Mouse (Mus musculus) lung, embryonic 15.5 days (tissue): ENCODE data around the gene Pde4d. TPM values are rescaled to one million over a fixed set of nuclear protein-coding genes. Genes with fewer than 3 reads are reported as not detected.
"Not testable (repeated sequence)": the region's sequence is repeated elsewhere in the genome, so short reads cannot be mapped to it uniquely, and the experiment has no call there.

ENCODE experiments used
- ATAC-seq: fragments of 200-750 bp; cut with Nextera tagmentation; 2 replicates; pipeline ENCODE4 v1.8.0; 2017; ENCODE audit warnings: moderate number of reproducible peaks, borderline replicate concordance; ENCODE audit not compliant: low FRiP score, low TSS enrichment; ENCODE audit errors: extremely low read depth
- H3K27ac ChIP-seq: fragments of 300-500 bp; sonication (generic); 2 replicates; pipeline ENCODE4 v1.5.1; 2015; ENCODE audit warnings: moderate library complexity, mild to moderate bottlenecking, inconsistent platforms
- H3K27me3 ChIP-seq: fragments of 300-500 bp; sonication (generic); 2 replicates; pipeline ENCODE4 v1.6.1; 2015; ENCODE audit warnings: inconsistent platforms
- H3K36me3 ChIP-seq: fragments of 300-500 bp; sonication (generic); 2 replicates; pipeline ENCODE4 v1.6.1; 2015; ENCODE audit warnings: inconsistent platforms
- H3K4me1 ChIP-seq: fragments of 300-500 bp; sonication (generic); 2 replicates; pipeline ENCODE4 v1.6.1; 2015; ENCODE audit warnings: inconsistent platforms
- H3K4me2 ChIP-seq: fragments of 300-500 bp; sonication (generic); 2 replicates; pipeline ENCODE4 v1.6.1; 2015; ENCODE audit warnings: inconsistent platforms, mild to moderate bottlenecking, moderate library complexity
- H3K4me3 ChIP-seq: fragments of 300-500 bp; sonication (generic); 2 replicates; pipeline ENCODE4 v1.5.1; 2015; ENCODE audit warnings: mild to moderate bottlenecking, inconsistent platforms
- H3K9ac ChIP-seq: fragments of 300-500 bp; sonication (generic); 2 replicates; pipeline ENCODE4 v1.6.1; 2015; ENCODE audit warnings: inconsistent platforms
- H3K9me3 ChIP-seq: fragments of 300-500 bp; sonication (generic); 2 replicates; pipeline ENCODE4 v1.6.1; 2016; ENCODE audit warnings: inconsistent platforms
- WGBS: fragments of 180-500 bp; shearing (Covaris S2); methylation state at CpG from one replicate; pipeline ENCODE4 v1.1.7; 2015; 5-methylcytosine and 5-hydroxymethylcytosine counted together
- polyA plus RNA-seq: library from polyadenylated mRNA; unstranded; fragments of >200 nt; fragmentation: Nextera tagmentation; extraction: Ambion mirVana; gene quantifications from 2 replicates; pipeline ENCODE4 v1.2.1, GENCODE M21; 2015

The Pde4d gene
- polyA plus RNA-seq, 1 experiment from 2014 or later = 18.2 TPM

DNA sequence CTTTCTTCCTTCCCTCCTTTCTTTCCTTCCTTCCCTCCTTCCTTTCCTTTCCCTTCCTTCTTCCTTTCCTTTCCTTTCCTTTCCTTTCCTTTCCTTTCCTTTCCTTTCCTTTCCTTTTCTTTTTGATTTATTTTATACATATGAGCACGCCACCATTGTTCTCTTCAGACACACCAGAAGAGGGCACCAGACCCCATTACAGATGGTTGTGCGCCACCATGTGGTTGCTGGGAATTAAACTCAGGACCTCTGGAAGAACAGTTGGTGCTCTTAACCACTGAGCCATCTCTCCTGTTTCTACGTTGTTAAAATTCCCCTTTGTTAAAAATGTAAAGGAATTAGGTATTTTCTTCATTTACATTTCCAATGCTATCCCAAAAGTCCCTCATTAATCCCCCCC, 347.9 kb downstream of the Pde4d start:
- not testable (repeated sequence) for H3K4me2 ChIP-seq, H3K27ac ChIP-seq, H3K4me3 ChIP-seq, ATAC-seq, H3K9me3 ChIP-seq, H3K36me3 ChIP-seq, H3K9ac ChIP-seq, H3K27me3 ChIP-seq, H3K4me1 ChIP-seq
- WGBS = 79% methylated on average over 3 of the region's 3 CpGs

DNA sequence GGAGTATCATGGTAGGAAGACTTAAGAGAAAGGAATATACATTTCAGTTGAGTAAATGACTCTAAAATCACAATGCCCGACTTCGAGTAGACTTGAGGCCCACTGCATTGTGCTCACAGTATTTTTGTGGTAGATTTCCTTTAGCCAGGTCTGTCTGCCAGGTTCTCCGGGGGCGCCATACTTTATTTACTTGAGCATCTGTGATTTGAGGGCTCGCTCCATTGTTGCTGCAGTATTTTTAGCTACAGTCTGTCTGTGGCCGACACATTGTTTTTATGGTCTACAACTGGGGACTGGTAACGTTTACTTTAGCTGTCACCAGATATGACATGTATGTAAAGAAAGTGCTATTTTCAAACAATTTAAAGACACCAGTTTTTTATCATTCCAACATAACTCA, 359.4 kb downstream of the Pde4d start:
- no peak overlapping the region for H3K4me2 ChIP-seq
- no peak overlapping the region for H3K9ac ChIP-seq
- H3K9me3 ChIP-seq = no peaks in the 10 kb centered on the region
- 64% methylated on average over 7 of the region's 7 CpGs for WGBS
- H3K36me3 ChIP-seq = no peaks in the 10 kb centered on the region
- H3K4me1 ChIP-seq = no peaks in the 10 kb centered on the region
- ATAC-seq = no peak
- H3K27me3 ChIP-seq = no peaks in the 10 kb centered on the region
- H3K4me3 ChIP-seq = no peak overlapping the region
- no peak overlapping the region for H3K27ac ChIP-seq

DNA sequence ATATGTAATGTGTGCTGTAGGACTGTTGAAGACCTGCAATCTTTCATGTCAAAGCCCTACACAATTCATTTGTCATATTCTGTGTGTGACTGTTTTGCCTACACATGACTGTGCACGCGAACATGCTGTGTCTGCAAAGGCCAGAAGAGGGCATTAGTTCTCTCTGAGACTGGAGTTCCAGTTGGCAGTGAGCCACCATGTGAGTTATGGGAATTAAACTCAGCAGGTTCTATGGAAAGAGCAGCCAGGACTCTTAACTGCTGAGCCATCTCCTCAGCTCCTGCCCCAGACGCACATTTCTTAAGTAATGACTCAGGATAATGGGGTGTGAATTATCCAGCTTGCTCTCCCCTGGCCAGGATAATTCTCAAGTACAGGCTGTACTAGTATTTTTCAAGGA, 363.2 kb downstream of the Pde4d start:
- Histone ChIP-seq H3K9me3 (no peaks in the 10 kb centered on the region), H3K4me3 (no peak overlapping the region)
- ATAC-seq = no peak

DNA sequence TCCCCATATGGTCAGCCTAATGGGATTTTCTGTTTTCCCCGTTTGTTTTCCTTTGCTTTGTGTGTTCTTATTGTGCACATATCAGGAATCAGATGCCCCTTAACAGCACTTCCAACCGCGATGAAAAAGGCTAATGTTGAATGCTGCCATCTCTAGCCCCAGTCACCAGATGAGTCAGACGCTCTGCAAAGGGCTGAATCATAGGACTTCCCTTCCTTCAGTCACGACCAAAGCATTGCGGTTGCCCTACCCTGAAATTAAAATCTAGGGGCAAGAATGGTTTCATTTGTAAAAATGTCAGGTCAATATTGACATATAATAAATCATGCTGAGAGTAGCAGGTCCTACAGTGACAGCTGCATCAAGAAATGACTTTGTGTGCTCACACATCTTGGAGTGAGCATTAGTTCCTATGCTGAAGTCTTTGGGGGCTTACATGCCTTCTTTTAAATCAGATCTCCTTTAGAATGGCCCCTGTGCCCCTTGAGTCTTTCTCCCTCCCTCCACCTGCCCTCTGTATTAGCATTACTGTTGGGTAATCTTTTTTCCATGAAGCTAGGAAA, 370.2 kb downstream of the Pde4d start:
- 72% methylated on average over 6 of the region's 6 CpGs for WGBS

More for the DNA sequence above, 363.2 kb downstream of the Pde4d start:
- WGBS = 45% methylated on average over 3 of the region's 3 CpGs
- H3K36me3 ChIP-seq = no peaks in the 10 kb centered on the region
- no peak overlapping the region for H3K9ac ChIP-seq
- no peaks in the 10 kb centered on the region for H3K27me3 ChIP-seq
- H3K4me1 ChIP-seq = no peaks in the 10 kb centered on the region
- H3K27ac ChIP-seq = no peak overlapping the region
- no peak overlapping the region for H3K4me2 ChIP-seq

DNA sequence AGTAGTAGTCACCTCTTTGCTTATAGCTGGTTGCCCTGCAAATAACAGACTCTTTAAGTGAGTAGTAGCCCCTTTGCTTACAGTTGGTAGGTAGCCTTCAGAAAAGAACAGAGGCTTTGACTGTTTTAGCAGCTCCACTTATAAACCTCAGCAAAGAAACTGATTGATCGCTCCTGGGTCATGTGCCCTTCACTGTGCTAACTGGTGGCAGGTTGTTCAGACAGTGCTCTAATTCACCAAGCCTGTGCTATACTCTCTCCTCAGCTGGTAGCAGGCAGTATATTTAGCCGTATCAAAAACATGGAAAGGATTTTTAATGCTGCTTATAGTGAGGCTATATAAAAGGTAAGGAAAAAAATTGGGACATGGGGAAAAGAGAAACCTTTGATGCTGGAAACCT, 370.7 kb downstream of the Pde4d start:
- H3K36me3 ChIP-seq = no peaks in the 10 kb centered on the region
- no peaks in the 10 kb centered on the region for H3K27me3 ChIP-seq
- WGBS = 72% methylated on average over 2 of the region's 2 CpGs
- H3K4me2 ChIP-seq = no peak overlapping the region
- no peak overlapping the region for H3K4me3 ChIP-seq
- no peak for ATAC-seq
- H3K9me3 ChIP-seq = no peaks in the 10 kb centered on the region
- no peak overlapping the region for H3K9ac ChIP-seq
- H3K27ac ChIP-seq = no peak overlapping the region
- H3K4me1 ChIP-seq = no peaks in the 10 kb centered on the region

More for the DNA sequence above, 370.2 kb downstream of the Pde4d start:
- Histone ChIP-seq H3K27me3 (no peaks in the 10 kb centered on the region), H3K4me2 (no peak overlapping the region), H3K4me1 (no peaks in the 10 kb centered on the region), H3K9ac (no peak overlapping the region), H3K4me3 (no peak overlapping the region), H3K9me3 (no peaks in the 10 kb centered on the region), H3K36me3 (no peaks in the 10 kb centered on the region), H3K27ac (no peak overlapping the region)
- no peak for ATAC-seq

DNA sequence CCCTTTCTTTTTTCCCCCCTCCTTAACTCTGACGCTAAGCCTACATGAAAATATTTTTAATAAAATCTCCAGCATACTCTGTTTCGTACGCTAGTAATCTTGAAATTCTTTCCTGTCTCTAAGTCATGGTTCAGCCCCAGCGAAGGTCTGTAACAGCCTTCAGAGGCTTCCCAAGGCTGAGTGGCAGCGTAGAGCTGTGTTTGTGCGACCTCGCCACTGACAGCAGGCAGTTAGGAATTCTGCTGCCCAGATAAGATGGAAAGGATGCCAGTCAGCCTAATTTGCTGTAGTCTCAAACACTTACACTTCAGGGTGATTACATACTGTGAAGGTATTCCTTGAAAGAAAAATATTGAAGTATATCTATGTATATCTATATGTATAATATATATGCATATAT, 371.5 kb downstream of the Pde4d start:
- 48% methylated on average over 7 of the region's 7 CpGs for WGBS

DNA sequence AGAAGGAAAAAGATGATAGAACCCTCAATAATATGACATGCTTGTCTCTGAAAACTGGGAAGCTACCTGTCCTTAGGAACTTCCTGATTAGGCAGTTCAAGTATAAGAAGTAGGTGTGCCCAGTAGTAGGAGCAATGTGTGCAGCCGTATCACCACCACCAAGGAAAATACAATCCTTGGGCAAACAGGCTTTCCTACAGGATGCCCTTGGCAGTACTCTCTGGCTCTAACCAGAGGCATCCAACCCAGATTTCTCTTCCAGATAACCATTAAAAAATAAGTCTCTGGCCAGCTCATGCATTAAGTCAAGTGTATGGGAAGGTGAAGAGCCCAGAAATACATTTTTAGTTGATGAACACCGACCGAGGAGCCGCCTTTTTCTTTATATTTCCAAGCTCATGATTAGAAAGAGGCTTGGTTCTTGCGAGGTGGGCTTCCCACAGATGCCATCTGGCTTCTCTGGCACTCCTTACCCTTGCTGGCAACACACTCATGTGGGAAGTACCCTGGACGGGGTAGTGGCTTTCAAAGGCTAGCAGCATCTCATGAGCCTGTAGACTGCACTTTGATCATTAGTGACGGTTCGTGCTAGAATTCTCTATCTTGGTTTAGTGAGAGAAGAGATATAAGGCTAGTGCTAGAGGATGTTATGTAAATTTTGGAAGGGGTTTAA, 375.0 kb downstream of the Pde4d start:
- Histone ChIP-seq H3K9ac (no peak overlapping the region), H3K36me3 (no peaks in the 10 kb centered on the region), H3K4me1 (no peaks in the 10 kb centered on the region), H3K4me3 (no peak overlapping the region), H3K4me2 (no peak overlapping the region), H3K27me3 (no peaks in the 10 kb centered on the region), H3K27ac (no peak overlapping the region), H3K9me3 (no peaks in the 10 kb centered on the region)
- 83% methylated on average over 8 of the region's 8 CpGs for whole genome bisulfite sequencing
- no peak for ATAC-seq

More for the DNA sequence above, 371.5 kb downstream of the Pde4d start:
- H3K36me3 ChIP-seq = no peaks in the 10 kb centered on the region
- no peak overlapping the region for H3K4me3 ChIP-seq
- ATAC-seq = no peak
- H3K4me1 ChIP-seq = no peaks in the 10 kb centered on the region
- no peaks in the 10 kb centered on the region for H3K27me3 ChIP-seq
- H3K9me3 ChIP-seq = no peaks in the 10 kb centered on the region
- H3K27ac ChIP-seq = no peak overlapping the region
- no peak overlapping the region for H3K4me2 ChIP-seq
- H3K9ac ChIP-seq = no peak overlapping the region

DNA sequence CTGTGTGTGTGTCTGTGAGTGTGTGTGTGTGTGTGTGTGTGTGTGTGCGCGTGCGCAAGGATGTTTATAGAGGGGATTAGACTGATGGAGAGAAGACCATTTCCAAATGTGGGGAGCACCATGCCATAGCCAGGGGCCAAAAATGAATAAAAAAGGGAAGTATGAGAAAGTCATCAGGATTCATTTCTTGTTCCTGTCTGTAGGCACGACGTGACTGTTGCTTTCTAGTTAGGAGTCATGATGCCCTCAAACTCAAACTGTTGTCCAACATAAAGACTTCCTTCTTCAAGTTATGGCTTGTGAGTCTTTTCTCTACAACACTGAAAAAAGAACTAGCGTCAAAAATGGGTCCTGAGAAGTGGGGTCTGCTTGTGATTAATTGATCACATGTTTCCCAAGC, 375.8 kb downstream of the Pde4d start:
- ATAC-seq = no peak

DNA sequence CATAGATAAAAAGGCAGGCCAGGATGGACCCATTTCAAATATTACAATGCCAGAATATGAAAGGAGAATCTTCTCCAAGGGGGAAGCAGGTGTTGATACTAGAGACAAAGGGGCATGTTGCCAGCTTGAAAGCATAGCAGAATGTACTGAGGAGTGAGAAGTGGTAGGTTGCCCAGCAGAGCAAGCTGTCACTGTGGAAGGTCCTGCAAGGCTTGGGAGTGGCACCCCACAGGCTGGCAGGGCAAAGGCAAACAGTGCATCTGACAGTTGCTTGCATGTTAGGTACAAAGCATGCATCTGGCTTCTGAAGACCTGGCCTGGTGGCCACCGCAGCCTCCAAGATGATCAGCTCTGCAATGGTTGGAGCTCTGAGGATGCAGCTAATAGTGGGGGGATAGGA, 384.4 kb downstream of the Pde4d start:
- Histone ChIP-seq H3K4me2 (no peak overlapping the region), H3K27me3 (no peaks in the 10 kb centered on the region), H3K9ac (no peak overlapping the region), H3K36me3 (no peaks in the 10 kb centered on the region), H3K4me3 (no peak overlapping the region), H3K27ac (no peak overlapping the region), H3K4me1 (no peaks in the 10 kb centered on the region), H3K9me3 (no peaks in the 10 kb centered on the region)
- 81% methylated on average over 1 of the region's 1 CpGs for WGBS
- ATAC-seq = no peak

More for the DNA sequence above, 375.8 kb downstream of the Pde4d start:
- WGBS = 89% methylated on average over 6 of the region's 6 CpGs
- H3K4me2 ChIP-seq = no peak overlapping the region
- H3K9me3 ChIP-seq = no peaks in the 10 kb centered on the region
- H3K4me3 ChIP-seq = no peak overlapping the region
- no peak overlapping the region for H3K9ac ChIP-seq
- no peaks in the 10 kb centered on the region for H3K27me3 ChIP-seq
- H3K27ac ChIP-seq = no peak overlapping the region
- no peaks in the 10 kb centered on the region for H3K4me1 ChIP-seq
- H3K36me3 ChIP-seq = no peaks in the 10 kb centered on the region

DNA sequence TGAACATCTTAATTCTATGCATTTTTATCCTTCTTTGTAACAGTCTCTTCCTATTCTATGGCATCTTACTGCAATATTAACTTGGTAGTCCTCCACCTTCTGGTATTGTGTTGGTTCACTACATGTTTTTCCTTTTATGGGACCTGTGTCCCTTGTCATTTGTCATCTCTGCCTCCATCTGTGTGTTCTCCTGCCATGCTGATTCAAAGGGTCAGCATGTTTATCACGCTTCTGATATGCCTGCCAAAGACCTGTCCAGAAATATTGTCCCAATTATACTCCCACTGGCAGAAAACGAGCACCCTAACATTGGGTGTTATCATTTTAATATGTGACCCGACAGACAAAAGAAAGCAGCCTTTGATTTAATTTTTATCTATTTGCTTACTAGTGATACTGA, 386.6 kb downstream of the Pde4d start:
- no peak for ATAC-seq

DNA sequence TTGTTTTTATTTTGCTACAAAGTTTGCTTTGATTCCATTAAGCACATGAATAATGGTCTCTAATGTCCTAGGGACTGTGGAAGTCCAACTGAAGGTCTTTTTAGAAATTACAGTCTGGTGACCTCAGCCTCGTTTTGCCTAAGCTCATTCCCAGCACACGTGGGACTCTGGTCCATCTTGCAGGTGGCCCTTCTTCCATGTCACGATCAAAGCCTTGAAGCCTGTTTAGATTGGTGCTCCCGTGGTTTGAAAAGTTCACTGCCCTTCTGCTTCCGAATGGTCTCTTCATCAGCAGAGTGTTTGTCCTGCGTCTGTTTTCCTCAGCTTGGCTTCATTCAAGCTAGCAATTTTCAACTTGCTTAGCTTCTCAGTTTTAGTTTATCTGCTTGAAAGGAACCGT, 389.4 kb downstream of the Pde4d start:
- ATAC-seq = no peak
- no peaks in the 10 kb centered on the region for H3K36me3 ChIP-seq
- H3K9ac ChIP-seq = no peak overlapping the region
- no peak overlapping the region for H3K4me2 ChIP-seq
- WGBS = 26% methylated on average over 7 of the region's 7 CpGs
- H3K27ac ChIP-seq = no peak overlapping the region
- no peaks in the 10 kb centered on the region for H3K4me1 ChIP-seq
- no peaks in the 10 kb centered on the region for H3K27me3 ChIP-seq
- no peak overlapping the region for H3K4me3 ChIP-seq
- no peaks in the 10 kb centered on the region for H3K9me3 ChIP-seq

More for the DNA sequence above, 386.6 kb downstream of the Pde4d start:
- no peak overlapping the region for H3K4me2 ChIP-seq
- no peaks in the 10 kb centered on the region for H3K36me3 ChIP-seq
- no peak overlapping the region for H3K4me3 ChIP-seq
- H3K9me3 ChIP-seq = no peaks in the 10 kb centered on the region
- 62% methylated on average over 3 of the region's 3 CpGs for WGBS
- no peaks in the 10 kb centered on the region for H3K27me3 ChIP-seq
- H3K27ac ChIP-seq = no peak overlapping the region
- no peaks in the 10 kb centered on the region for H3K4me1 ChIP-seq
- no peak overlapping the region for H3K9ac ChIP-seq

DNA sequence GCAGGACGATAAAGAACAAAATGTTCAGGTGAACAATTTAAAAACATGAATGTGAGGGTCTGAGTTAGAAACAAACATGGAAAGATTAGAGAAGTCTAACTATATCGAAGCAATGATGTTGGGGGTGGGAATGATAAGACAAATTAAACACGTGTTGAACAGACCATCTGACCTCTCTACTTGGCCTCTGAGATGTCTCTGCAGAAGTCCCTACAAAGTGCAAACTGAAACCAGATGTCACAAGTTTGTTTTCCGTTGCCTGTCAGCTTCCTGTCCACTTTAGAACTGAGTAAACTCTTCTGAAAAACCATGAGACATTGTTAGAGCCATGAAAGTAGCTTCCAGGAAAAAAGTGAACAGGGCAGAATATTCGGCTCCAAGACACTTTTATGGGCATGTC, 404.3 kb downstream of the Pde4d start:
- Histone ChIP-seq H3K27me3 (no peaks in the 10 kb centered on the region), H3K4me3 (no peak overlapping the region), H3K4me2 (no peak overlapping the region), H3K9me3 (no peaks in the 10 kb centered on the region), H3K4me1 (no peaks in the 10 kb centered on the region), H3K27ac (no peak overlapping the region), H3K9ac (no peak overlapping the region), H3K36me3 (no peaks in the 10 kb centered on the region)
- 28% methylated on average over 5 of the region's 5 CpGs for WGBS
- ATAC-seq = no peak
